Mouse (Mus musculus): ENCODE measurements around the gene Cts8.

- TF ChIP-seq CTCF (IDR thresholded peaks at IDR 0.05) (no peak), EP300 (IDR thresholded peaks at IDR 0.05) (no peak)
Observed at GRCm38 (mm10) chr13:61255258-61255657, at the start of gene Cts8.

All from lung, postnatal 0 days (tissue).